Mouse (Mus musculus): ENCODE measurements around the gene Itga6. TPM values are rescaled to one million over a fixed set of nuclear protein-coding genes. Genes with fewer than 3 reads are reported as not detected.

Gene Itga6
- polyA plus RNA-seq, 1 experiment from 2014 or later, result 31.1 TPM

DNA sequence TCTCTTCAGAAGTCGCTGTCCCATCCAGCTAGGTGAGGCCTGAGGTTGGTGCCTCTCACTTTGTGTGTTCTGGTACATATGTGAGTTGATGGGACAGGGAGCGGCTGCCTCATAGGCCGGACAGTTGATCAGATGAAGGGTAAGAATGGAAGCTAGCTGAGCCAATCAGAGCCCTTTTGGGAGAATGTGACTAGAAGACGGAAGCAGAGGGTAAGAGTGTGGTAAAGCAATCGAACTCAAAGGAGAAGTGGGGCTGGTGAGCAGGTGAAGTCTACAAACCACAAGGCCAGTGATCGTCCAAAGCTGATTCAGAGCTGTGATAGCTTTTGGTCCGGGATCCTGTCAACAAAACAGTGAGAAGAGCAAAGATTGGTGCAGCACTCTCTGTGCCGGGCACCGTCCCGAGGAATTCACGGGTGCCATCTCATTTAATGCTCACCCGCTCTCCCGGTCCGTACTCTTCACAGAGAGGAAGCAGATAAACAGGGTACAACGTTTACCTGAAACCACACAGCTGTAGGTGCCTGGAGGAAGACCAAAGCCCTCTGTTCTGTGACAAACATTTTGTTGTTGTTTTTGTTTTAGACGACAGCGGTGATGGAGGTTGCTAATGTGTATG lies 9.8 kb upstream of the Itga6 start:
- H3K27me3 ChIP-seq, result no peaks in the 10 kb centered on the region
- H3K36me3 ChIP-seq (ENCODE audit: poor library complexity, severe bottlenecking), result no peaks in the 10 kb centered on the region
- H3K4me3 ChIP-seq, result no peak overlapping the region
- no peak overlapping the region for H3K27ac ChIP-seq
- no peak for ATAC-seq
- WGBS, result 94% methylated on average over 17 of the region's 17 CpGs
- H3K4me1 ChIP-seq, result no peaks in the 10 kb centered on the region
- H3K4me2 ChIP-seq, result no peak overlapping the region
- no peaks in the 10 kb centered on the region for H3K9me3 ChIP-seq (replicated peaks)
- H3K9ac ChIP-seq, result no peak overlapping the region

DNA sequence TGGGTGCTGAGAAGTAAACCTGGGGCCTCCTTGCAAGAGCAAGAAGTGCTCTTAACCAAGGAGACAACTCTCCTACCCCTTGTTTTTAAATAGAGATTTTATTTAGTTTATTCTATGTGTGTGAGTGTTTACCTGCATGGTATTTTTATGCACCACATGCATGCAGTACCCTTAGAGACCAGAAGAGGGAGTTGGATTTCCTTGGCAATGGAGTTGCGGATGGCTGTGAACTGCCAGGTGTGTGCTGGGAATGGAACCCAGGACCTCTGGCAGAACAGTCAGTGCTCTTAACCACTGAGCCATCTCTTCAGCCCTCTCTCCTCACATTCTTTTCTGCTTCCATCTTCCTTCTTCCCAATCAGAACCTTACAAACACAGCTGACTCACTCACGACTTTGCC lies 9.2 kb upstream of the Itga6 start:
- Histone ChIP-seq H3K4me3 (no peak overlapping the region), H3K9me3 (replicated peaks) (no peaks in the 10 kb centered on the region), H3K4me2 (no peak overlapping the region), H3K27me3 (no peaks in the 10 kb centered on the region), H3K4me1 (no peaks in the 10 kb centered on the region), H3K27ac (no peak overlapping the region), H3K36me3 (ENCODE audit: poor library complexity, severe bottlenecking) (no peaks in the 10 kb centered on the region), H3K9ac (no peak overlapping the region)
- WGBS, result 94% methylated on average over 2 of the region's 2 CpGs
- no peak for ATAC-seq

DNA sequence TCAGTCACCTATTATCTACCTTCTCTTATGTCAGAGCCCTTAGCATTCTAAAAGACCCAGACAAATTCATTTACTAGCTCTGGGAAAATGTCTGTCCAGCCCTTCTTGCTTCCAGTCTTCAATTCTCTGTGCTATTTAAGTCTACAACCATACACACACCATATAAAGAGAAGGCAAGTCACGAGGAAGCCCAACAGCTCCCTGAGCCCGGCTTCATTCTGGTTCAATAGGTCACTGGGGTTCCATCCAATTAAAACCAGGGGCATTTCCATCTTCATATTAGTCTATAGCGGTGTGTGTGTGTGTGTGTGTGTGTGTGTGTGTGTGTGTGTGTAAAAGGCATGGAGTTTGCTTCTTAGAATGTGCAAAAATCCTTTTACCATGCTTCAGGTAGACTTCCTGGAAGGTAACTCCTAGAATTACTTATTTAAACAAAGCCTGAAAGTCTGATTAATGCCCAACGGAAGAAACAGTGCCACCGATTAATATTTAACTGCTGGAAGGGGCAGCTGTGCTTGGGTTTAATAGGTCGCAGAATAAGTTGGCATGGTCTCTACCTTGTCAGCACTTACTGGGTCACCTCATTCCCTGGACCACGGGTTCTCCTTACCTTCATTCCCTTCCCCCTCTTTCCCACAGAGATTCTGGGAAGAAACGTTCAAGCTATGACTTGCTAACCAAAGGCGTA lies 6.1 kb upstream of the Itga6 start:
- H3K36me3 ChIP-seq (ENCODE audit: poor library complexity, severe bottlenecking), result no peaks in the 10 kb centered on the region
- H3K4me1 ChIP-seq, result peaks cover 21% of the 10 kb centered on the region
- H3K9ac ChIP-seq, result no peak overlapping the region
- H3K9me3 ChIP-seq (replicated peaks), result no peaks in the 10 kb centered on the region
- no peak for ATAC-seq
- H3K4me2 ChIP-seq, result no peak overlapping the region
- no peaks in the 10 kb centered on the region for H3K27me3 ChIP-seq
- H3K27ac ChIP-seq, result no peak overlapping the region
- no peak overlapping the region for H3K4me3 ChIP-seq
- WGBS, result 72% methylated on average over 9 of the region's 9 CpGs

DNA sequence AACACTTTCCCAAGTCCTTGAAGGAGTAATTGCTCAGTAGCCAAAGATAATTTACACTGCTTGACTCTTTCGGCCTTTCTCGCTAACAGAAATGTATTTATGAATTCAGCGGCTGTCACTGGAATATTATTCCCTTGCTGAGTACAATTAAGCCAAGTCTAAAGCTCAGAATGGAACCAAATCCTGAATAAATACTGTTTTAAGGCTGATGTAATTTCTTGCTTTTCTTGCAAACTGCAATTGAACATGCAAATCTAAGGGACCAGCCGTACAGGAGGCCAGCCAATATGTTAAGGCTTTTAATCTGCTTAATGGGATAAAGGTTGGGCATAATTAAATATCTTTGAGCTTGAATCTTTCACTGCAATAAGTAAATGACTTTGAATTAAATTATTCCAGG lies 2.9 kb upstream of the Itga6 start:
- 0 out of 2 replicates have a peak overlapping the region, but pooled peaks have one; percentile 26 for H3K27ac ChIP-seq
- no peak for ATAC-seq
- no peaks in the 10 kb centered on the region for H3K9me3 ChIP-seq (replicated peaks)
- WGBS, result 27% methylated on average over 4 of the region's 4 CpGs
- H3K9ac ChIP-seq, result no peak overlapping the region
- H3K4me1 ChIP-seq, result peaks cover 36% of the 10 kb centered on the region
- no peaks in the 10 kb centered on the region for H3K36me3 ChIP-seq (ENCODE audit: poor library complexity, severe bottlenecking)
- H3K4me3 ChIP-seq, result no peak overlapping the region
- no peak overlapping the region for H3K4me2 ChIP-seq
- H3K27me3 ChIP-seq, result no peaks in the 10 kb centered on the region

DNA sequence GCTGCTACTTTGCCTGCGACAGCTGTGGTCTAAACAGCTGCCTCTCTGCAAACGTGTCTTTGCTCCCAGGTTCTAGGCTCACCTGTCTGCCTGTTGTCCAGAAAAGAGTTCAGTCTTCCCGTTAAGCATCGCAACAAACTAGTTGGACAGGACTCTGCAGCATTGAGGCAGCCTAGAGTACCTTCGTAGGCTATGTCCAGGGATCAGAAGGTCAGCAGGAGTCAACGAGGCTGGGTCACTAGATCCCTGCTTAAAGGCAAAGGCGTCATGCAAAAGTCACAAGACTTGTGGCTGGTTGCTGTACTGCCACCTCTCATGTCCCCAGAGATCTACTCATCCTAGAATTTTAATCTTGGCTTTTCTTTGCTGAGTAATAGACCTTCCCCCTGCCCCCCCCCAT lies 2.0 kb upstream of the Itga6 start:
- Histone ChIP-seq H3K4me1 (peaks cover 36% of the 10 kb centered on the region), H3K4me3 (no peak overlapping the region), H3K27me3 (no peaks in the 10 kb centered on the region), H3K9me3 (replicated peaks) (no peaks in the 10 kb centered on the region), H3K36me3 (ENCODE audit: poor library complexity, severe bottlenecking) (no peaks in the 10 kb centered on the region), H3K27ac (no peak overlapping the region), H3K9ac (no peak overlapping the region), H3K4me2 (no peak overlapping the region)
- 60% methylated on average over 7 of the region's 7 CpGs for WGBS
- ATAC-seq, result no peak

DNA sequence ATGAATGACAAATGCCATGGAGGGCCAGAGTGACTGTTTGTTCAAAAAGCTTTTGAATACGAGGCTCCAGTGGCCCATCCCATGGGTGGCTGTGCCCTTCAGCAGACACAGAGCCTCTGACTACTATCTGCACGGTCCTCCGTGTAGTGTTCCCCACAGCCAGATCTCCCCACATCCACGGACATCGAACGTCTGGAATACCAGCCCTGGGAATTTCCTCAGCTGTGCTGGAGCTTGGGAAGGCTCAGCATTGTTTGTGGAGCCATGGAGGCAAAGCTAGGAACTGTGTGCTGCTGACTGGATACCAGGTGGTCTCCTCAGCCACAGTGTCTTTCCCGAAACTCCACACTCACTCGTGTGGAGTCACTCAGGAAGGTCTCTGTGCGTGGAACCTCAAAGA lies 1.1 kb upstream of the Itga6 start:
- peaks cover 40% of the 10 kb centered on the region for H3K4me1 ChIP-seq
- H3K4me2 ChIP-seq, result no peak overlapping the region
- no peaks in the 10 kb centered on the region for H3K27me3 ChIP-seq
- no peak overlapping the region for H3K27ac ChIP-seq
- no peaks in the 10 kb centered on the region for H3K9me3 ChIP-seq (replicated peaks)
- ATAC-seq, result no peak
- 15% methylated on average over 9 of the region's 9 CpGs for WGBS
- H3K4me3 ChIP-seq, result no peak overlapping the region
- H3K9ac ChIP-seq, result no peak overlapping the region
- no peaks in the 10 kb centered on the region for H3K36me3 ChIP-seq (ENCODE audit: poor library complexity, severe bottlenecking)

DNA sequence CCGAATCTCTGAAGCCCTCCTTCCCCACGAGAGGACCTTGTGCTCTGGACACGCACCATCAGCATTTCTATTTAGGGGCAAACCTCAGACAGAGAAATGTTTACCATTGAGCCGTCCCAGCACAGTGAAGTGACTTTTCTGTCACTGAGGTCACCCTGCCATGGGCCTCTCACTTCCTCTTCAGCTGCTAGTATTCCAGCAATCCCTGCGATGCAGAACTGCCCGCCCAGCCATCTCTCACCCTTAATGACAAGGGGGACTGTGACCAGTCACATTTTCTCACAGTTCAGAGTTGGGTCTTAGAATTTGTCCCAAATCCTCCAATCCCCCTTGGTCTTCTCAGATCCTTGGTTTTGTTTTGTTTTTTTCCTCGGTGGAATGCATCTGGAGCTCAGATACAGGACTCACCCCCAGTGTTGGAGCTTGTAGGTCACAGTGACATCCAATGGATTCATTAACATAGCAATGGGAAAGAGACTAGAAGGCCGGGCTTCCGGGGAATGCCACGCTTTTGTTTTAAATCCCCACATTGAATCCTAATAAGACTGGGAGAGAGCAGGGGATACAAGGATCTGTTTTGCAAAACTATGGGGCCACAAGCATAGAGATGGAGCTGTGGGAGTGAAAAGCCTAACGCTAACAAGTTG lies 432 bp upstream of the Itga6 start:
- no peak overlapping the region for H3K4me3 ChIP-seq
- H3K4me2 ChIP-seq, result peak overlapping the region; percentile 9; the same call in 1 of the 2 replicates
- H3K27ac ChIP-seq, result no peak overlapping the region
- H3K9ac ChIP-seq, result no peak overlapping the region
- H3K27me3 ChIP-seq, result no peaks in the 10 kb centered on the region
- no peak for ATAC-seq
- no peaks in the 10 kb centered on the region for H3K36me3 ChIP-seq (ENCODE audit: poor library complexity, severe bottlenecking)
- H3K4me1 ChIP-seq, result peaks cover 47% of the 10 kb centered on the region
- no peaks in the 10 kb centered on the region for H3K9me3 ChIP-seq (replicated peaks)
- 8% methylated on average over 11 of the region's 11 CpGs for WGBS

DNA sequence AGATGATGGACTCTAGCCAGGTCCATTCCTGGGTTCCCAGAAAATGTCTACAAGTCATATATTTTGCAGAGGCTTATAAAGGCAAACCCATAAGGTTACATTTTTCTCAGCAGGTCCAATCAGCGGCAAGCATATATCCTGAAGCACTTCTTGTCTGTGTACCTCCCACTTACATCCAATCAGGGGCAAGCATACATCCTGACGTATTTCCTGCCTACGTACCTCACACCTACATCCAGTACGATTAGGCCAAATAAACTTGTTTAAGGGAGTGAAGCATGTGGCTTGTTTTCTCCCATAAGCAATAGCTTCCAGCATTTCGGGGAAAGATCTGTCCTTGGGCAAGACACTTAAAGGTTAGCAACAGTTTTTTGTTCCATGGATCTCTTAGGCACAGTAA lies 3.0 kb downstream of the Itga6 start:
- no peaks in the 10 kb centered on the region for H3K27me3 ChIP-seq
- H3K4me1 ChIP-seq, result peaks cover 42% of the 10 kb centered on the region
- no peak overlapping the region for H3K9ac ChIP-seq
- WGBS, result 91% methylated on average over 5 of the region's 5 CpGs
- H3K4me2 ChIP-seq, result no peak overlapping the region
- no peak overlapping the region for H3K27ac ChIP-seq
- no peak for ATAC-seq
- no peaks in the 10 kb centered on the region for H3K36me3 ChIP-seq (ENCODE audit: poor library complexity, severe bottlenecking)
- no peak overlapping the region for H3K4me3 ChIP-seq
- H3K9me3 ChIP-seq (replicated peaks), result no peaks in the 10 kb centered on the region

DNA sequence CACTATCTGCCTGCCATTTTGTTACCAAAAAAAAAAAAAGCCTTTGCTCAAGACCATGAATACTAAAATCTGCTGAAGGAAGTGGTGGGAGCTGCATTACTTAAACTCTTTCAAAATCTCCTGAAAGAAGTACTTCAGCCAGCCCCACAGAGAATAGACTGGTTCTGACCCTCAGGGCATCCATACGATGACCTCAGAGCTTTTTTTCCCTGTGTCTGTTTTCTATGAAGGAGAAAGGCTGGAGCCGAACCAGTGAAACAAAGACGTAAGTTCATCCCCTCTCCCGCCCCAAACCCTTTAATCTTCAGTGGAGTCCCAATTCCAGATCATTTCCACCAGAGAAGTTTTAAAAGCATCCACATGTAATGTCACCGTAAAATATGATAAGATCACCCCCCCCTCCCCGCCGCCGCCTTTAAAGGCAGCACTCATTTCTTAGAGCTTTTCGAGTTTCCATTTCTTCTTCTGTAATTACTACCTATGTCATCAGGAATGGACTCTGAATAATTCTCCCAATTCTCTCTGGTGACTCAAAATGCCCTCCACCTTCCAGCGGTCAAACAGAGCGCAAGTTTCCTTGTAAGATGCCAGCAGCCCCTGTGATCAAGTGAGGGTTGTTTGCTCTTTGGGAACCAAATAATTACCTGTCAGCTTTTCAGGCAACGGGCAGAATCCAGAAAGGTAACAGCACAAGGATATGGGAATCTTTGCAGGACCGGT lies 4.1 kb downstream of the Itga6 start:
- Histone ChIP-seq H3K4me1 (peaks cover 35% of the 10 kb centered on the region), H3K9ac (no peak overlapping the region), H3K4me2 (peak overlapping the region; percentile 49), H3K27ac (no peak overlapping the region; the same call in 1 of the 2 replicates), H3K4me3 (peak overlapping the region; percentile 19), H3K36me3 (ENCODE audit: poor library complexity, severe bottlenecking) (no peaks in the 10 kb centered on the region), H3K27me3 (no peaks in the 10 kb centered on the region), H3K9me3 (replicated peaks) (no peaks in the 10 kb centered on the region)
- WGBS, result 12% methylated on average over 13 of the region's 13 CpGs
- no peak for ATAC-seq

DNA sequence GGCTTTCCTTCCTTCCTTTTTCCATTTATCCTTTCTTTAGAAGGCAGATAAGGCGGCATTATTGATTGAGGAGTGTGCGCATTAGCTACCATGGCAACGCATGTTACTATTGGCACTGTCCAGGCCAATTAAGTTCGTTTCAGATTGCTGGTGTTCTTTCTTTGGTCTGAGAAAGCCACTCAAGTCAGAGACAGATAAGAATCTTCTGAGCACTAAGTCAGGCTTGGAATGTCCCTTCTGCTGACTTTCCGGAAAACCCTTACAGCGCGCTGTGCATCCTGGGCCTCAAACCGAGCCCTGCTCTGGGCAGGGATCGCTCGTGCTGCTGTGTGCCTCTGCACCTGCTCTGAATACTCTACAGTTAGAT lies 4.7 kb downstream of the Itga6 start:
- Histone ChIP-seq H3K4me2 (peak overlapping the region; percentile 49), H3K9ac (no peak overlapping the region), H3K27ac (no peak overlapping the region; the same call in 1 of the 2 replicates), H3K36me3 (ENCODE audit: poor library complexity, severe bottlenecking) (no peaks in the 10 kb centered on the region), H3K4me3 (peak overlapping the region; percentile 19), H3K9me3 (replicated peaks) (no peaks in the 10 kb centered on the region), H3K27me3 (no peaks in the 10 kb centered on the region), H3K4me1 (peaks cover 29% of the 10 kb centered on the region)
- 0 out of 2 replicates have a peak, but pooled peaks have one; percentile 51 for ATAC-seq
- 20% methylated on average over 10 of the region's 10 CpGs for WGBS

DNA sequence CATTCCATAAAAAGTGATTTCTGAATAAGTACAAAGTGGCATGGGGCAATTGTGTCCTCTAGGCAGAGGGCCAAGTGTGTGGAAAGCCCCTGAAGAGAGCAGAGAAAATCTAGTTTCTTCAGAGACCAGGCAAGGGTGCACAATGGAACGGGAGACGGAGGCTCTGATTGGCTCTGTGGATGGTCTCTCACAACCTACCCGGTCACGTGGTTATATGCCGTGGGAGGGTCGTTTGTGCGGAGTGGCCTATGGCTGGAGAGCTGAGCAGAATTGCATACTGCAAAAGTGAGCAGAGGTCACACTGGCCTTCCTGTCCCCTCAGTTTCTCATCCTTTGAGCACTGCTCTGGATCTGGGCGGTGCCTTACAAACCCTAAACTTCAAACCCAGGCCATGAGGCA lies 5.9 kb downstream of the Itga6 start:
- H3K9me3 ChIP-seq (replicated peaks), result no peaks in the 10 kb centered on the region
- 81% methylated on average over 8 of the region's 8 CpGs for WGBS
- peak; percentile 36; the same call in 1 of the 2 replicates for ATAC-seq
- H3K4me3 ChIP-seq, result no peak overlapping the region
- H3K9ac ChIP-seq, result no peak overlapping the region
- no peaks in the 10 kb centered on the region for H3K27me3 ChIP-seq
- H3K27ac ChIP-seq, result no peak overlapping the region
- no peaks in the 10 kb centered on the region for H3K36me3 ChIP-seq (ENCODE audit: poor library complexity, severe bottlenecking)
- H3K4me2 ChIP-seq, result no peak overlapping the region
- H3K4me1 ChIP-seq, result peaks cover 23% of the 10 kb centered on the region

DNA sequence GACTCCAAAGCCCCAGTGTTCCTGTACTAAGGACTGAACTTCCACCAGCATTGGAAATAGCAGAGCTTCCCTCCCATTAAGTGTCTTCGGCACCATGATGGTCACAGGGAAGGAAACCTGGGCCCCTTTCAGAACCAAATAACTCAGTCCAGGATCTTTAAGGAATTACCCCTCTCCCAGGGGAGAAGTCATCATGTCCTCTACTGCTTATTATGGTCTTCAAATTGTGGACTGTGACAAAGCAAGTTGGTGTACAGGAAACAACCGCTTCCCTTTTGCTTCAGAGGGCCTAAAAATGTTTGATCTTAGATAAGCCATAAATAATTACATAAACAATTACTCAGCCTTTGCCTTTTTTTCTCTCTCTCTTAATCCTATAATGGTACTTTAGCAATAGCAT lies 6.4 kb downstream of the Itga6 start:
- 94% methylated on average over 2 of the region's 2 CpGs for WGBS
- no peak overlapping the region for H3K4me3 ChIP-seq
- H3K27me3 ChIP-seq, result no peaks in the 10 kb centered on the region
- H3K9me3 ChIP-seq (replicated peaks), result no peaks in the 10 kb centered on the region
- H3K4me1 ChIP-seq, result peaks cover 23% of the 10 kb centered on the region
- ATAC-seq, result no peak
- H3K27ac ChIP-seq, result no peak overlapping the region
- H3K4me2 ChIP-seq, result no peak overlapping the region
- no peaks in the 10 kb centered on the region for H3K36me3 ChIP-seq (ENCODE audit: poor library complexity, severe bottlenecking)
- H3K9ac ChIP-seq, result no peak overlapping the region
